Mouse (Mus musculus) heart, postnatal 10 days (tissue): ENCODE measurements around the gene Hook2. TPM values are rescaled to one million over a fixed set of nuclear protein-coding genes. Genes with fewer than 3 reads are reported as not detected.

Experiments used
- DNase-seq, 2 experiments: peaks; one replicate each; pipeline ENCODE4 v3.0.0; 2021
- intact Hi-C: fragments of 180-260 bp; cut with DNase I; formaldehyde crosslinking; loops from one replicate; pipeline ENCODE4 v1.15.1; 2025
- total RNA-seq, 2 experiments: library from RNA; stranded (reverse); gene quantifications; 2 replicates each; pipeline ENCODE4 v1.2.3; 2021

Hook2 gene
- total RNA-seq, 2 experiments from 2014 or later, result 1.8 to 2.3 TPM

- intact Hi-C loops, result loop anchor here (2.0 kb wide), 1 partner anchor 51 kb away; no protein-coding TSS in a partner anchor
These were observed 34.9 kb downstream of the Hook2 start, which contains the start of gene Asna1 for GRCm38 (mm10) chr8:85025098-85025932. Gene Asna1 (minus strand): TSS chr8:85025281.

DNA sequence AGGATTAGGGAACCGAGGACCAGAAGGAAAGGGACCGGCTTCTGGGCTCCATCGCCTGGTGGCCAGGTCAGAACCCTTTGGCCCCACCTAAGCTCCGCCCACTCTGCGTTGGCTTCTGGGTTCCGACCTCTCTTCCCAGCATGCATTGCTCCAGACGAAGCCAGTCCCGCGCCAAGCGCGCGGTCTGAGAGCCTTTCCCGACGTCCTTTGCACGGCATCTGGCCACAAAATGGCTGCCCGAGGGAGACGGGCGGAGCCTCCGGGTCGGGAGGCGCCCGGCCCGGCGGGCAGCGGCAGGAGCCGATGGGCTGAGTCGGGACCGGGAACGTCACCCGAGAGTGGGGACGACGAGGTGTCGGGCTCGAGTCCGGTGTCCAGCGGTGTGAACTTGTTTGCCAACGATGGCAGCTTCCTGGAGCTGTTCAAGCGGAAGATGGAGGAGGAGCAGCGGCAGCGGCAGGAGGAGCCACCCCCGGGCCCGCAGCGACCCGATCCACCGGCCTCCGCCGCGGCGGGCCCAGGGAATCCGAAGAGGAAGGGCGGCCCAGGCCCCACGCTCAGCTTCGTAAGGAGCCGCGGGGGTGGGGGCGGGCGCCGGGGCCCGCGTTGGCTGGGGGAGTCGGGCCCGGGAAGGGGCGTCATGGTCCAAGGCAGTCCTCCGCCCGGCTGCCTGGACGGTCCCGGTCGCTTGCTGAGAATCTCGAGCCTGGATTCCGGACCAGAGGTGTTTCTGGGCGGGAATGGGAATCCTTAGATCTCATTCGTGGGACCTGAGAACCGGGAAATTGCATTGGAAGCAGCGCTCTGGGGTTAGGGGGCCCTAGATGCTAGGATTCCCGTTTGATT lies 36.5 kb downstream of the Hook2 start, which contains the start of gene Trir:
Gene Trir (plus strand): TSS at position 154 of the 846 bp plus-strand sequence.
- intact Hi-C loops, result loop anchor here (1.0 kb wide), 1 partner anchor 9 kb away; the partner anchor contains the start of gene Tnpo2
- peak; percentile 98 to 99 for DNase-seq

More at GRCm38 (mm10) chr8:85025098-85025932, 34.9 kb downstream of the Hook2 start, which contains the start of gene Asna1:
- DNase-seq, result peak; percentile 89 to 90

- intact Hi-C loops, result loop anchor here (1.0 kb wide), 1 partner anchor 9 kb away; the partner anchor contains the start of gene Tnpo2
- DNase-seq, result peak in 1 of 2 experiments; percentile 23
These were observed 37.1 kb downstream of the Hook2 start for GRCm38 (mm10) chr8:85027516-85027855.

DNA sequence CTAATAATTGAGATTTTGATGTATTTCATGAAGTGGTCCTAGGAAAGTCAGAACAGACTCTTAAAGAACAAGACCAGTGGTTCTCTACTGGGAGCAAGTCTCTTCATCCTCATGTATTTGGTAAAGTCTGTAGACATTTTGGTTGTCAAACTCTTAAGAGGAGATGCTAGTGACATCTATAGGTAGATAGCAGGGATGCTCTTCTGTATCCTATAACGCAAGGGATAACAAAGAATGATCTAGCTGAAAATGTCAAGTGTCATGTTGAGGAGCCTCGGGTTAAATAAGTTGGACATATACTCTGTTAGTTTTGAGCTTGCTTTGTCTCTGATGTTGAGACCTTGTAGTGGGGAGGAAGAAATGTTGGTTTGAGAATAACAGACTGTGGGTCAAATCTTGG lies 37.5 kb downstream of the Hook2 start:
- intact Hi-C loops, result loop anchor here (1.0 kb wide), 1 partner anchor 8 kb away; the partner anchor contains the start of gene Tnpo2
- DNase-seq, result no peak

DNA sequence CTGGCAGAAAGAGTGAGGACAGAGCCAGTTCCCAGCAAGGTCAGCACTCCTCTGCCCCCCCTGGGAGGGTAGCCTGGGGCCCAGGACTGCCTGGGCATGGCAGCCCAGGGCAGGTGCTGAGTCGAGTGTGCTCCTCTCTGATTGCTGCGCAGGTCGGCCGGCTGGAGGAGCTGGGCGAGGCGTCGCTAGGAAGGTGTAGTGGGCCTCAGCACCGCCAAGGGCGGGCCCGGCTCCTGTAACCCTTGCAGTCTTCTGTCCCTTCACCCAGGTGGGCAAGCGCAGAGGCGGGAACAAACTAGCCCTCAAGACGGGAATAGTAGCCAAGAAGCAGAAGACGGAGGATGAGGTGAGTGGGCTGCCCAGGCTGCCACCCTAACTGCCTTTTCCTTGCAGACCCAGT lies 38.9 kb downstream of the Hook2 start:
- DNase-seq, result no peak
- intact Hi-C loops, result no loop called here

- no peak for DNase-seq
- intact Hi-C loops, result no loop called here
These were observed 42.4 kb downstream of the Hook2 start for GRCm38 (mm10) chr8:85032622-85033311.

GRCm38 (mm10) chr8:85033867-85034266 lies 43.5 kb downstream of the Hook2 start:
- no peak for DNase-seq

GRCm38 (mm10) chr8:85034764-85035163 lies 44.4 kb downstream of the Hook2 start:
- intact Hi-C loops, result no loop called here
- DNase-seq, result peak; percentile 71 to 80

More at GRCm38 (mm10) chr8:85033867-85034266, 43.5 kb downstream of the Hook2 start:
- intact Hi-C loops, result no loop called here

GRCm38 (mm10) chr8:85035165-85035727 lies 44.8 kb downstream of the Hook2 start:
- intact Hi-C loops, result no loop called here
- no peak for DNase-seq

DNA sequence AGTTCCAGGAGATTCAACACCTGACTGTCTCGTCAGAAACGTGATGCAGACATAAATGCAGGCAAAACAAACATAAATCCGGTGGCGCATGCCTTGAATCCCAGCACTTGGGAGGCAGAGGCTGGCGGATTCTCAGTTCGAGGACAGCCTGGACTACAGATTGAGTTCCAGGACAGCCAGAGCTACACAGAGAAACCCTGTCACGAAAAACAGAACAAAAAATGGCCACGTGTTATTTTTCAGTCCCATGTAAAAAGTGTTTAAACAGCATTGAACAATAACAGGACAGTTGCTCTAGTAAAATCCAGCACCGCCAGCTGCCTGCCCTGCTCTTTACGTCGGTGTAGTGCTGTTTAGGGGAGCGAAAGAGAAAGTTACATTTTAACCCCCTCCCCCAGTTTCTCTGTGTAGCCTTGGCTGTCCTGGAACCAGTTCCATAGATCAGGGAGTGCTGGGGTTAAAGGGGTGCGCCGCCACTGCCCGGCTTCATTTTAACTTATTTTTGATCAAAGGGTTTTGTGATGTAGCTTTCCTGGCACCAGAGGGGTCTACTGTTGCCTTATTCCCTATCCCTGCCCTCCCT lies 45.4 kb downstream of the Hook2 start:
- intact Hi-C loops, result loop anchor here (1.0 kb wide), 1 partner anchor 9 kb away; no protein-coding TSS in a partner anchor

GRCm38 (mm10) chr8:85036381-85036717 lies 45.9 kb downstream of the Hook2 start:
- DNase-seq, result no peak
- intact Hi-C loops, result loop anchor here (1.0 kb wide), 1 partner anchor 9 kb away; no protein-coding TSS in a partner anchor

More for the DNA sequence above, 45.4 kb downstream of the Hook2 start:
- peak; percentile 32 to 55 for DNase-seq

DNA sequence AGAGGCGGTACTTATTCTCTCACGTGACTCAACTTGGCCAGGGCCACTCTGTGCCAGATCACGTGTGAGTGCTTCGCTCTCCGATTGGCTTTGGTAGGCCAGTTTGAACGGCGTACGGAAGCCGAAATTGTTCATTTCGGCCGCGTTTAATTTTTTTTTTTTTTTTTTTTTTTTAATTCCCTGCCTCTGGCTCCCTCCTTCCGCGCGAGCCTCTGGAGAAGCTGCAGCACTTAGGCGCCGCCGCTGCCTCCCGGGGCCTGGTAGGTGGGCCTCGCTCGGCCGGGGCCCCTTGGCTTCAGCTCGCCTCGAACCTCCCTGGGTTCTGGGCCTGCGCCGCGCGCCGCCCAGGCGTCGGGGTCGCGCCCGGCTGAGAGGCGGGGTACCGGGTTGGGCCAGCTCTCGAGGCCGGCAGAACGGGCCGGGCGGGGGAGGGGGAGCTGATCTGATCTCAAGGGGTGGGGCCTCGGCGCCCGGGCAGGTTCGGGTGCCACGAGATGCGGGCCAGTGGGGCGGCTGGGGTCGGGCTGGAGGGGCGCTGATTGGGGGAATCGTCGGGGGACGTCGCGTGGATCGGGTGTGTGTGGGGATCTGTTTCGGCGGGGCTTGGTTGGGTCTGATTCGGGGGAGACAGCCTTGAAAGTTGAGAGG lies 46.4 kb downstream of the Hook2 start, which contains the start of gene Tnpo2:
Gene Tnpo2 (plus strand): TSS at position 198 of the 648 bp plus-strand sequence.
- peak; percentile 94 to 95 for DNase-seq
- intact Hi-C loops, result loop anchor here (1.0 kb wide), 1 partner anchor 10 kb away; no protein-coding TSS in a partner anchor

GRCm38 (mm10) chr8:85037366-85037680 lies 46.9 kb downstream of the Hook2 start:
- intact Hi-C loops, result no loop called here
- DNase-seq, result no peak

- DNase-seq, result peak; percentile 50 to 65
- intact Hi-C loops, result no loop called here
These were observed 47.5 kb downstream of the Hook2 start for GRCm38 (mm10) chr8:85037681-85038531.

GRCm38 (mm10) chr8:85043619-85044018 lies 53.2 kb downstream of the Hook2 start:
- intact Hi-C loops, result no loop called here
- no peak for DNase-seq
